In the genomic region with DNA sequence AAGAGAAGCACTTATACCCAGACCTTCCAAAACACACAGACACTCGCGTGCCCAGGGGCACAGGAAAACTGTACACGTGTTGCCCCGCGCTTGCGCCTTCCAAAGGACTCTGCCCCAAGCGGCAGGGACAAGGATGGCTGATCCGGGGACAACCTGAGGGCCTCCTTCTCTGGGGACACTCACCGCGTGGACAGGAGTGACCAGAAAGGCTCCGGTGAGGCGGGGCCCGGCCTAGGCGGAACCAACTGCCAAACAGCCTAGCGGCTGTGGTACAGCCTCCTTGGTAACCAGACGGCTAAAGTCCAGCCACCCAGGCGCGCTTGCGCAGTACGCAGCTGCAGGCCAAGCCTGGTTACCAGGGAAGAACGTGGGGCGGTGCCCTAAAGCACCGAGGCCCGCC, we compare ENCODE assay signal across 1 mouse cellular context.
TF ChIP-seq lines count a peak whose summit lies in the region.

A gene (plus strand): TSS at position 112 of the 400 bp plus-strand sequence.
A gene (minus strand): TSS at position 331 of the 400 bp plus-strand sequence.

TF ChIP-seq in CH12.LX, 34 proteins besides CTCF, POLR2A, EP300 and RAD21 (continued from another document):
- TF ChIP-seq CHD2 (IDR thresholded peaks at IDR 0.05; ENCODE audit: low read length) (no peak), MXI1 (IDR thresholded peaks at IDR 0.05; ENCODE audit: low read depth, low read length) (peak; percentile 96), ZMIZ1 (IDR thresholded peaks at IDR 0.05; ENCODE audit: low read depth, low read length) (0 out of 2 replicates have a peak, but pooled peaks have one; percentile 61), SMC3 (IDR thresholded peaks at IDR 0.05; ENCODE audit: low read depth, low read length) (no peak), GABPA (IDR thresholded peaks at IDR 0.05; ENCODE audit: insufficient replicate concordance, low read depth, low read length) (no peak), ZC3H11A (IDR thresholded peaks at IDR 0.05; ENCODE audit: low read depth, low read length) (no peak), MAX (IDR thresholded peaks at IDR 0.05; ENCODE audit: low read length) (peak; percentile 78), MAFK (IDR thresholded peaks at IDR 0.05; ENCODE audit: insufficient replicate concordance, low read length) (no peak), HCFC1 (IDR thresholded peaks at IDR 0.05; ENCODE audit: low read depth, low read length) (no peak), JUN (IDR thresholded peaks at IDR 0.05; ENCODE audit: insufficient read depth, low read depth, low read length) (no peak), TCF12 (IDR thresholded peaks at IDR 0.05; ENCODE audit: low read depth, low read length) (no peak), ZKSCAN1 (IDR thresholded peaks at IDR 0.05; ENCODE audit: borderline replicate concordance, low read depth, low read length) (no peak), SIN3A (IDR thresholded peaks at IDR 0.05; ENCODE audit: low read length) (peak; percentile 32; the same call in 1 of the 2 replicates), BHLHE40 (IDR thresholded peaks at IDR 0.05; ENCODE audit: low read depth, low read length) (peak; percentile 92), ETS1 (conservative IDR thresholded peaks at IDR 0.05; ENCODE audit: low read depth, low read length) (no peak), NELFE (IDR thresholded peaks at IDR 0.05; ENCODE audit: low read depth, low read length) (no peak)
